Mouse (Mus musculus) embryonic fibroblast, embryonic 13.5 days (primary cell): ENCODE results near the gene Hkdc1.

Source experiments
- CTCF ChIP-seq: IDR thresholded peaks from 2 replicates; pipeline ENCODE4 v1.5.1; 2011; ENCODE audit warnings: mild to moderate bottlenecking, control low read depth, low read length, moderate library complexity, borderline replicate concordance; ENCODE audit not compliant: insufficient read depth
- POLR2A ChIP-seq: IDR thresholded peaks from 2 replicates; pipeline ENCODE4 v1.6.1; 2011; ENCODE audit warnings: low read depth, mild to moderate bottlenecking, control low read depth, low read length, moderate library complexity

DNA sequence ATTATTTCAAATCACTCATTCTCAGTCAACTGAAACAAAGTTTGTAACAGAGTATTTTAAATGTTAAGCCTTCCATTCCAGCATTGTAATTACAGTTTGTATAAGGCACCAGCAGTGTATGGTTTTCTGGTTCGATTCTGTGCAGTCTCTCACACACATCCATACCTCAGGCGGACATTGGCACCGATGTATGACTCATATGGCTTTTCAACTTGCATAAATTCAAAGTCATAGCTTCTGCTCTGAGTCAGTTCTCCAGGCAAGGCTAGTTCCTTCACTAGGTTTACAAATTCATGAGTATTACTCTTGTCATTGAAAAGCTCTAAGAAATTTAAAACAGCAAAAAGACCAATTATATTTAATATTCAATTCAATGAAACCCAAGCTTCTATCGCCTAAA is 47.4 kb upstream of the Hkdc1 start:
- TF ChIP-seq CTCF: no peak
- no peak for TF ChIP-seq POLR2A
